Mouse (Mus musculus) testis, postnatal 10 days (tissue): Measurements from ENCODE around the gene Il1rap.

Experiments
- DNase-seq: peaks from one replicate; pipeline ENCODE4 v3.0.0; 2021; ENCODE audit warnings: low spot score

Il1rap gene

GRCm38 (mm10) chr16:26612499-26613220 lies 31.2 kb downstream of the Il1rap start:
- DNase-seq, result no peak

- no peak for DNase-seq
Observed at GRCm38 (mm10) chr16:26623141-26623540, 41.6 kb downstream of the Il1rap start.

DNA sequence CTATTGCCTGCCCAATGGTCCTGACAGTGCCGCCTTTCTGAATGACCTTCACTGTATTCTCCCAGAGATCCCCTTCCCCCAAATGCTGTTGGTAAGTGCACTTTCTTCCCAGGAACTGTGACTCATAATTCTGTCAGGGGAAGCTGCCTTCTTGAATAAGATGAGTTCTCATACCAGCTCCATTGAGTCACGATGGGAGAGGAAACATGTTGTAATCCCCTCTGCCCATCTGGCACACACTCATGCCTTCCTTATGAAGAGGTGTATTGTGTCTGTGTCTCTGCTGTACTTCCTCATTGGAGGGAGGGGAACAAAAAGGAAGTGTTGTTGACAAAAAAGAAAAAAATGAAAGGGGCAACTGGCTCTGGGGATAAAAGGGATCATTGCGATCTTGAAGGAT lies 44.6 kb downstream of the Il1rap start:
- no peak for DNase-seq

DNA sequence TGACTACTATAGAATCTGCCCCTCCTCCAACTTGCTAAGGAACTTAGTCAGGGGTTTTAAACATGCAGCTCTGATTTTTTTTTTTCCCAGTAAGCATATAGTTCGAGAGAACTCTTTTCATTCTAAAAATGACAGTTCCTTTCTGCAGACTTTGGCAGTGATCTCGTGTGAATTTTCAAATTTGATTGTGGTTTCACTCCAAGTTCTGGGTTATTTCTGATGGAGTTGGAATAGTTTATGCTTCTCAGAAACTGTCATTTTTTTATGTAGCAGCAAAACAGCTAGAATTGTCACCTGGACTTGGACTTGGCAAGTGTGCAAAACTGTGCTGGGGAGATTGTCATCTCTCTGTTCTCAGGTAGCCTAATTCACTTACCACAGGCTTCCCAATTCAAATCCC lies 53.3 kb downstream of the Il1rap start:
- DNase-seq, result no peak

DNA sequence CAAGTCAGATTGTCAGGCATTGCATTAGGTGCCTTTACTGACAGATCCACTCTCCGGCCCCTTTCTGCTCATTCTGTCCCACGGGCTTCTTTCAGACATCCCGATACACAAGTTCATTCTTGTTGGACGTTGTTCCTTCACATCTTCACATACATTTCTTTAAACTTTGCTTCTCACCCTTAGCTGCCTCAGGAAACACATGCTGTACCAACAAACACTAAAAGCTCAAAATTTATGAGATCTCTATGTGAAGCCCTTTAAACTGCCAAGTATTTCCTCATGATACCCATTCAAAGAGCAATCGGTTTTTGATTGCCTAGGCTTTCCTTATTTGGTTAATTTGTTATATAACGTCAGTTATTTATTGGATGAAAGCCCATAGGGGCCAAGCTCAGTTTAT lies 61.6 kb downstream of the Il1rap start:
- DNase-seq, result no peak

GRCm38 (mm10) chr16:26646066-26646465 lies 64.6 kb downstream of the Il1rap start:
- DNase-seq, result no peak

DNA sequence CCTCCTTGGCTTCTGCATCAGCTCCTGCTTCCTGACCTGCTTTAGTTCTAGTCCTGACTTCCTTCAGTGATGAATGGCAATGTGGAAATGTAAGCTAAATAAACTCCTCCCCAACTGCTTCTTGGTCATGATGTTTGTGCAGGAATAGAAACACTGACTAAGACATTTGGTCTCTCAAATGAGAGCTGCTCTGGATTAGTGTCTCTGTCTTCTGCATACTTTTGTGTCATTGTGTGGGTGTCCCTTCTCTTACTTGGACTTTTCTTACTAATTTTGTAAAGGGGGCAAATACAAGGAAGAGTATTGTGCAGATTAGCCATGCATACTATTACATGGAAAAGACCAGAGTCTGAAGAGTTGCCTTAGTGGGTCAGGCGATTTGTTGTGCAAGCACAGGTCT lies 65.5 kb downstream of the Il1rap start:
- no peak for DNase-seq

DNA sequence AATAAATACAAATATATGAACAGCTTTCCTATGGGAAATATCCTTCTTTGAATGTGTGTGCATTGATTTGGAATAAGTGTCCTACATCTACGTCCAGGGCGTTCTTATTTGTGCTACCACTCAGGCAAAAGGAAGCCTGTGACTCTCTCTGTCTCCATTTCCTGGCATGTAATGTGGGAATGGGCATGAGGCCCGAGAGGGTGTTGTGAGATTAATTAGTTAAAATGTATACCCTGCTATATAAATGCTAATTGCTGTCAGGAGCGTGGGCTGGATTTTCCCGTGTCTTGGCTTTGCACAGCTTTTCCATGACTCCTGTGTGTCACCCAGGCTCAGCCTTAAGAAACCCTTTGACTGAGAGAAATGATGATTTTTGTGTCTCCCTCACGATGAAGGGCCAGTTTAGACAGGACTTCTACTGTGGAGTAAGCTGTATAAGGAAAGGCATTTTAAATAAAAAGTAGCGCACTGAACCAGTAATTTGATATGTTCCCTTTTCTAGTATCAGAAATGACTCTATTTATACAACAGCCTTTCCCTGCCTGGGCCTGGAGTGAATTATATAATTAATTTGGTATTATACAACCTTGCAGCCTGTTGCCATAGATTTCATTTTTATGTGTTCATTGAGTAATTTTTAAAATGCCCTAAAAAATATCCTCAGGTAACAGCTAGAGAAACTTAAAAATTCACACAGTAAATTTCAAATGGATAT lies 81.4 kb downstream of the Il1rap start:
- no peak for DNase-seq

DNA sequence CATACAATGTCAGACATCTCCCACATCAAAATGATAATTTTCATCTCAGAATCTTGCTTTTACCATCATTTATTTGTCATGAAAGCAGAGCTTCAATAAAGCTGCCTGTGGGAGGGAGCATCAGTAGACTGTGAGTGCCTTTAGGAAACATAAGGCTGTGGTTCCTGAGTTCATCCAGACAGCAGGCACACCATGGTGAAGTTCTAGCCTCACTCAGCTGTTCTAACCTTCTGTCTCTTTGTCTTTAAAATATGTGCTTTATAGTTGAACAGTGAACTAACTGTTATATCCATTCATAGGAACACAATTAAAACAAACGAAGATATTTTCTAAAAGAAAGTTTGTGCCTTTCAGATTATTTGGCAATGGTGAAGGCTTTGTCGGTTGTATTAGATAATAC lies 84.9 kb downstream of the Il1rap start:
- no peak for DNase-seq

DNA sequence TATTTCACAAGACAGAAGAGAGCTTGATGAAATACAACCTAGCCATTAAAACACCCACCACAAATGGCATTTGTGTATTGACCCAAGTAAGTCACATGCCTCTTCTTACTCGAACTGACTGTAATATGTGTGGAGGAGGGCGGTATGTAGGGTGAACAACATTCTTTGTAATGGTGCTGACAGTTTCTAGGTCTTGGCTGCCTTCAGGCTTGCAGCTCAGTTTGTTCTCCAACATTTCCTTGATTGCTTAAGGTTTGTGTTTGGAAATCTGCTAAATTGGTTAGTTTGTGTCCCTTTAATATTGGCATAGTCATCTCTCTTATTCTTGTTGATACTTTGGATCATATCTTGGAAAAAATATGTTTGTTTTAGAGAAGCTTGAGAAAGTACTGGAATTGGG lies 87.6 kb downstream of the Il1rap start:
- DNase-seq, result no peak

DNA sequence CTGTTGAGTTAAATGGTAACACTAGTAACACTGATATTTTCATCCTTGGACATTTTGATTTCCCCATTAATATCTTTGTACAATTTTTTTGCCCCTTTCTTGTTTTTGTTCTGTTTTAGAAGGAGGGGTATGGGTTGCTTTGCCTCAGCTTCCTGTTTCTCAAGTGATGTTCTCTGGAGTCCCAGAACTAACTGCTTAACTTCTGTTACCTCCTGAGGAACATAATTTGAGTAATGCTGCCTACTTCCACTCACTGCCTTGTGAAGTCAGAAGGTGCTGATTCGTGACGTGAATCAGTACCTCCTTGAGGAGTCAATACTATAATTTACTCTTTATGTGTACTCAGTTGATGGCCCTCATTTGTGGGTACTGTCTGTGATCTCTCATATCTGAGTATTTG lies 98.9 kb downstream of the Il1rap start:
- DNase-seq, result no peak

DNA sequence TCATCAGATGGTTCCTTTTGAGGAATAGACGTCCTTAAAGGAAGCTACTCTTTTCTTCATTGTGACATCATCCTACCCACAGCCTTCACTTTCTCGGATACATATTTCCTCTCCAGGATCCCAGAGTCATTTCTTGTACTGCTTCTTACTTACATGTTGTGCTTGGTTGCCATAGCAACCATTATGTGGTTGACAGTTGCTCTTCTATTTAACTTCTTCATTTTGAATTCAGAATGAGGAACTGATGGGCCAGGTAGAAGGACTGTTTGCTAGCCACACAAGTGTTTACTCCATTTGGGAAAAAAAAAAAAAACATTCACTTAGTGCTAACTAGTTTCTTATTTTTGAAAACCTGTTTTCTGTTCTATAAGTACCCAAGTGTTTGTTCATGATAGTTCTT lies 108.3 kb downstream of the Il1rap start:
- DNase-seq, result no peak

DNA sequence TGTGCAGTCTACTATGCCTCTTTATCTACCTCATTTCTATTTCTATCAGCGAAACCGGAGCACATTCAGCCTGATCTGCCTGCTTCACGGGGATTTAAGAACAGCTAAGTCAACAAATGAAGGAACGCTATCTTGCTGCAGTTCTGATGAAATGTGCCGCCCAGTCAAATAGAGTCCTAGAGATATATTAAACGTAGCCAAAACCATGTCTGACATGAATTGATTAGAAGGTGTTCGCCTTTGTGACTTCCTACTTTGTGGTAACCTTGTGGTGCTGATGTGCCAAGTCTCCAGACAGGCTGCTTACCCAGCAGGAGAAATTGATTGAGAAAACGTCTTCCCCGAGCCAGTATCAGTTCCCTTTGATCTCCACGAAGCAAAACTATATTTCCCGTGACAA lies 109.8 kb downstream of the Il1rap start:
- no peak for DNase-seq

DNA sequence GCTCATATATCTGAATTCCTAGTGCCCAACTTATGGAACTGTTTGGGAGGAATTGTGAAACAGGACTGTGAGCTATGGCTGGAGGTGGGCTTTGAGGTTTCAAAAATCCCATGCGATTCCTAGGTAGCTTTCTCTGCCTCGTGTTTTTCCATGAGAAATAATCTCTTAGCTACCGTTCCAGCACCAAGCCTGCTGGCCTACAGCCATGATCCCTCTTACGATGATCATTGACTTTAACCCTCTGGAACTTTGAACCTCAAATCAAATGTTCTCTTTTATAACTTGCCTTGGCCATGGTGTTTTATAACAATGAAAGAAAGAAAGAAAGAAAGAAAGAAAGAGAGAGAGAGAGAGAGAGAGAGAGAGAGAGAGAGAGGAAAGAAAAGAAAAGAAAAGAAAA lies 116.6 kb downstream of the Il1rap start:
- DNase-seq, result no peak

GRCm38 (mm10) chr16:26700440-26701103 lies 119.1 kb downstream of the Il1rap start:
- DNase-seq, result no peak

DNA sequence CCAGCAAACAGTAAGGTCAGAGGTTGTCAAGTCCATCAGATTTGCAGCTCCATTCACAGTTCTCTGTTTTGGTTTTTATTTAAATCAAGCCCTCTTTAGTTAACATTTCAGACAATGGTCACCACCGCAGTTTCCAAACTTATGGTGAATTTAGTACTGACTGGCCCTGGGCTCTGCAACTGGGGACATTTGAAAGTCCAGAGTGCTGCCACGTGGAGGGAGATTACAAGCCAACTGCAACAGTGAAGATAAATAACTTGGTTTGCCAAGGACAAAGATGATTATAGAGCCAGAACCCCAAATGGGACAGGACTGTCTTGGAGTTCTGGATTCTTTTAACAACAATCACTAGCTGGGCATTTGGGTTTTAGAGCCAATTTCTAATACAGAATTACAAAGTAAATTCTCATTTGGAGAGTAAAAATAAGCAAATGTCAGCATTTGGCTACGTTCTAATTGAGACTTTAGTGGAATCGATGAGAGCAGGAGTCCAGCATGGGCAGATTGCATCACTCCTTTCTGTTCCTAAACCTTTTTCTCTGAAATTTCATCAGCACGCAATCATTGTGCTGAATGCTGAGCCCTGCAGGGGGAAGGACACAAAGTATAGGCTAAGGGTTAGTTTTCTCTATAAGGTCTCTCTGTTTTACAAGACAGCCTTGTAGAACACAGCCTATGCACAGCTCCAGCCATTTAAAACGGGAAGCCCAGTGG lies 124.3 kb downstream of the Il1rap start:
- no peak for DNase-seq

DNA sequence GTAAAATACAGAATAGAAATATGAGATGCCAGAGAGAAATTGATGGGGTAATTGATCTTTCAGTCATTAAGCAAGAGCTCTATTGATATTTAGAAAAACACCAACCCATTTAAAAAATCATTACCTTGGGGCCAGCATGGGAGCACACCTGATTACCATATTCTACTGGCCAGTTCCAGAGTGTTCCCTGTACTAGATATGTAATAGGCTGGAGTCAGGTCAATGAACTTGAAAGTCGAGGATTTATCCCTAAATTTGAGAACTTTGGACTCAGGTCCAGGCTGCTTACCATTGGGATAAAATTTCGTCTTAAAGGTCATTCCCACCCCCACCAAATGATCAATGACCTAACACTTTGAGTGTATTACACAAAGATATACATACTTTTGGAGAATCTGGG lies 125.0 kb downstream of the Il1rap start:
- DNase-seq, result no peak

- DNase-seq, result no peak
Observed at GRCm38 (mm10) chr16:26710922-26711321, 129.4 kb downstream of the Il1rap start.

GRCm38 (mm10) chr16:26713538-26714316 lies 132.2 kb downstream of the Il1rap start:
- no peak for DNase-seq

DNA sequence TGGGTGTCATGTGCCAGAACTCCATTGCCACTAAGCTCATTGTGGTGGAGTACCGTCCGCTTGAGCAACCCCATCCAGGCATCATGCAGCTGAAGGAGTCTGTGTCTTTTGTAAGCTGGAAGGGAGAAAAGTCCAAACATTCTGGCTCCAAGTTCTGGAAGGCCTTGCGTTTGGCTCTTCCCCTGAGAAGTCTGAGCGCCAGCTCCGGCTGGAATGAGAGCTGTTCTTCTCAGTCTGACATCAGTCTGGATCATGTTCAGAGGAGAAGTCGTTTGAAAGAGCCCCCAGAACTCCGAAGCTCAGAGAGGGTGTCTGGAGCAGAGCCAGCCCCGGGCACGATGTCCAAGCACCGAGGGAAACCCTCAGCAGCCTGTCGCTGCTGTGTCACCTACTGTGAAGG lies 141.0 kb downstream of the Il1rap start:
- DNase-seq, result no peak

DNA sequence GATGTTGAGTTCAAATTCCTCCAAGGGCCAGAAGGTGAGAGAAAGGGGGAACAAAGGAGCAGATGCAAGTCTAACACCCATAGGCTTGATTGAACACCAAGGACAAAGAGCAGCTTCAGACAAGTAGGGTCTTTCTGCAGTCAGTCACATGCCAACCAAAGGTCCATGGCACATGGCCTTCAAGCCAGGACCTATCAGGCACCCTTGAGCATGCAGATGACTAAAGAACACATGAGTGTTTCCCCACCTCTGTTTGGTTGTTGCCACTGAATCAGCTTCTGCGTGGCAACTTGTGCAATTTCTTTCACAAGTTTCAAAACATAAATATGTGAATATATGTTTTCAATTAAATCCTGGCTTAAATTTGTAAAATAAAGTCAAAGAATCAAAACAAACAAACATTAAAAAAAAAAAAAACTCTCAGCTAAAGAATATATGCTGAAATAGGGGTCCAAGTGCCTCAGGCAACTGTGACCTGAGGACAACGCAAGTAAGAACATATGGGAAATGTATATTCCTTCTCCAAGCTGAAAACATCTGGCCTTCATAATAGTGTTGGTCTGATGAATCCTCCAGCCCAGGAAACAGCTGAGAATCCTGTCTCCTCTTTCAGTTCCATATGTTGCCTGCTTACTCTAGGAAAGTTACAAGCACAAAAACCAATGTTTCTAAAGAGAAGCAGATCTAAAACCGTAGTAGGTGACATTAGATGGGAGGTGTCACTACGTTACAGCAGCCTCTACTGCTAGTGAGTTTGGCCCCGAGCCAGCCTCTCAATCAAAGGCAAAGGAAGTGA lies 142.6 kb downstream of the Il1rap start:
- DNase-seq, result no peak
